Mouse (Mus musculus) hindlimb bud, embryonic 11.5 days (tissue): ENCODE measurements at regions not wholly inside any gene's neighbourhood (a gene's known extent, or its start where the extent isn't known, plus 50 kb on each side); places are given as distances from the start of the nearest gene placed in this dataset.

Experiments used
- DNase-seq: peaks from one replicate; pipeline ENCODE4 v3.0.0-alpha.2; 2012; ENCODE audit warnings: low read depth, low spot score; ENCODE audit errors: extremely low spot score

GRCm38 (mm10) chr6:31307047-31307633 lies 91.4 kb upstream of the Mkln1 start:
- DNase-seq: no peak

- DNase-seq: no peak
These were observed 90.6 kb upstream of the Mkln1 start for GRCm38 (mm10) chr6:31307899-31308298.

DNA sequence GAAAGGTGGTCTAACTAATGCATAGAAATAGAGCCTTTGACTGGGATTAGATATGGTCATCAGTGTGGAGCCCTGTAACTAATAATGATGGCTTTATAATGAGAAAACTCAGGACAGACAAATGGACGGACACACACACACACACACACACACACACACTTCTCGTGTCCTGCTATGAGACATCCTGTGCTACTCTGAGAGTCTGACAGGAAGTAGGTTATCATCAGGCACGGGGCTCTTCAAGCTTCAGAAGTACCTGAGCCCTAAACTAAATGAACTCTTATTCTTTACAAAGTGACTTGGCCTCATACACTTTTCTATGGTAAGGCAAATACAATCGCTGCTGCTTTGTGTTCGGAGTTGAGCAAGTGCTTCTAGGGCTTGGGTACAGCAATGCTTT lies 87.9 kb upstream of the Mkln1 start:
- DNase-seq: no peak

- DNase-seq: no peak
These were observed 84.6 kb upstream of the Mkln1 start for GRCm38 (mm10) chr6:31313869-31314470.

DNA sequence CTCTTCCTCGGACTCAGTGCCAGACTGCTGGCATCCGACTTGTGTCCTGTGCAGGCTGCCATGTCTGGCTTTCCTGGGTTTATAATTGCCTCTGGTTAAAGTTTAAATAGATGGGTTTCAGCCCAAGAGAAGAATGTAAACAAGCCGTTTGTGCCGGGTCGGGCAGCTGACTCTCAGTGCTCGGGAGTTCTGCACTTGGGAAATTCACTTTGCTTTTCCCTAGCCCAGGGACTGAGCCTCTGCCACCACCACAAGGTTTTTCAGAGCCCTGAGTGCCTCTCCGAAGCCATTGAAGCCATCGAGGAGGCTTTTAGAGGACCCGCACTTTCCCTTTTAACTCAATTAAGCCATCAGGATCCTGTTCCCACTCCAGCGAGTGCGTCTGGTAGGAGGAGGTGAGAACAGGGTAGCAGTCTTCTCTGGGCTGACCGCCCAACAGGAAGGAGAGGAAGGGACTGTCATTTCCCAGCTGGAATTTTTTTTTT lies 80.8 kb upstream of the Mkln1 start:
- DNase-seq: no peak

DNA sequence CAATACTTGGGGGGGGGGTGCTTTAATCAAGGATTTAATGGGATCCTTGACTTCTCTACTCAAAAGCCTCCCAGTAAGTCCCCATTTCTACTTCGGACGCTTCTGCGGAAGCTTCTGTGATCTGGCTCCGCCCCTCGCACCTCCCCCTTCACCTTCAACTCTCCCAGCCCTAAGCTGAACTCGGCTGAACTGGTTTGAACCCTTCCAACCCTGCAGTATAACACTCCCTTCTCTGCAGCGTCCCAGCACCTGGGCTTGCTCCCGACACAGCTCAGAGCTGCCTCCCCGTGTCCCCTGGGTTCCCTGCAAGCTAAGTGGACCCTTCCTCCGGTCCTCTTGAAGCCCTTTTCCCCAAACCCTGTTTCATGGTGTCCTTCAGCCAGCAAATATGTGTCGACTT lies 80.0 kb upstream of the Mkln1 start:
- DNase-seq: no peak

DNA sequence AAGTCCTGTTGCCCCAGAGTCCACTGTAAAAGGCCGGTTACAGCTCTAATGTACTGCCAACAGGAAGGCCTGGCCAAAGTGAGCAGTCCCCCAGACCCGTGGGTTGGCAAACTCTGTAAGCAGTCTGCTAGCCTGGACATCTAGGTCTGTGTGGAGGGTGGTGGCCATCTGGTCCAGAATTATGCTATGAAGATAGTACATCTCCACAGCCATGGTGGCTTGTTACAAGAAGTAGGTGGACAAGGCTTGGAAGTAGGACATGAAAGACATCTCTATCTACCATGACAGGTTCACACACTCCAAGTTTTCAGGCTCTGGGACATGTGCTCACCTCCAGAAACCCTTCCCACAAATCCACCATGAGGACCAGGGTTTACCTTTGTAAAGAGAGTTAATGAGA lies 79.1 kb upstream of the Mkln1 start:
- DNase-seq: no peak

GRCm38 (mm10) chr6:31320141-31320830 lies 78.2 kb upstream of the Mkln1 start:
- no peak for DNase-seq

DNA sequence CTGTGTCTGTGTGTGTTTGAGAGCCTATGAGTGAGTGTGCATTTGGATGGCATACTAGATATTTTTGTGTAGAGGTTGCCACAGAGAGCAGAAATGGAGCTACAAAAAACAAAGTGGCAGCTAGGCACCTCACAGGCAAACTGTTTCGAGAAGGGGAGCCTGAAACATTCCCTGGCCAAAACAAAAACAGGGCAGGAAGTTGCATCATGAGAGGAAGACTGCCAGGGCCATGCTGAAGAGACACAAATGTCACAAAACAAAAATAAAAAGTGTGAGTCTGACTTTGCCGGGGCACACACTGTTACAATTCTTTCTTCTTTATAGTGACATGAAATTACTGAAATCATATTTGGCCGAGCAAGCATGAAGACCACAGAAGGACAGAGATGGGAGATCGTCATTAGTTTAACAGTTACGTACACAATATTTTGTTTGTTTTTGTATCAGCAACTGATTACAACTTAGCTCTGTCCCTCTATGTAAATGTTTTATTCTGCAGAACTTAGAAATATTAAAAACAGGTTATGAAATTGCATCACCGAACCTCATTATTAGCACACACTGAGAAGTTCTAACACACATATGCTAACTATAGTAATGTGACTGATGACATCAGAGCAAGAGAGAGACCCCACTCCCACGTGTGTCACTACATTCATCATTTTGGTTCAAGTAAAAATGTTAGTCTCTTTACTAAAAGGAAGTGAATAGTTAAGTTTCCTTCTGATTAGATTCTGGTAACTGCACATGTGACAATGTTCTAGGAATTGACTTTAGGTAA lies 77.3 kb upstream of the Mkln1 start:
- no peak for DNase-seq

- DNase-seq: no peak
These were observed 76.6 kb upstream of the Mkln1 start for GRCm38 (mm10) chr6:31321902-31322301.

DNA sequence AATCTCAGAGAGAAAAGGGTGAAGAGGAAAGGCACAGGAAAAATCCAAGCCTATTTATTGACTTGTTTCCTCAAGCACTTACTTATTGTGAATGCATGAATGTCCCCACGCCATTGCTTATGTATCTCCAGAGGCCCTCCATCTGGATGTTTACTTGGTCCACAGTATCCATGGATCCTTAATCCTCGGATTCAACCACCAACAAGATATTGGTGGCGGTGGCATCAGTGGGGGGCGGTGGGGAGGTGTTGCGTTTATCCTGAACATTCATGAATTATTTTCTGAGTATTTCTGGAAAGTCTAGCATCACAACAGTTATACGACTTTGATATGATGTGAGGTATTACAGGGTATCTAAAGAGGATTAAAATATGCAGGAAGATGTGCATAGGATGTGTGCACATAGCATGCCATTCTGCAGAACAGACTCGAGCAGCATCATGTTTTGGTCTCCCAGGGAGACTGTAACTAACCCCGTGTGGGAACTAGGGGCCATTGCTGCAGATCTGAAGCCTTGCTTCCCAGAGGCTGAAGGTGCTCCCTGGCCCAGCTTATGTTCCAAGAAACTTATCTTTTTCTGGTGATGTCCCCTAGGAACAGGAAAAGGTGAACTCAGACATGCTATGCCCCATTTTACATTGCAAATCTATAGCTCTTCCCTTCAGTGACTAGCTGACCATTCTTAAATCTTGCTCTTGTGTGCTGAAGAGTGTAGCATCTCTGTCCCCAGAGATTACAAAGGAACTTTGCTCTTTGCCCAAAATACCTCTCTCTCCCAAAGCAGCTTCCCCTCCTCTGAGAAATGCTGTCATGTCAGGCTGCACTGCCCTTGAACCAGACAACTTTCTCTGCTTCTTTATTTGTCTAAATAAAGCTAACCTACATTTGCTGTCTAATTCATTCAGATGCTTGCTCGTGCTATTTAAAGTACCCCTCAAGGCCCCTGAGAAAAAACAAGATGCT lies 75.0 kb upstream of the Mkln1 start:
- DNase-seq: no peak

DNA sequence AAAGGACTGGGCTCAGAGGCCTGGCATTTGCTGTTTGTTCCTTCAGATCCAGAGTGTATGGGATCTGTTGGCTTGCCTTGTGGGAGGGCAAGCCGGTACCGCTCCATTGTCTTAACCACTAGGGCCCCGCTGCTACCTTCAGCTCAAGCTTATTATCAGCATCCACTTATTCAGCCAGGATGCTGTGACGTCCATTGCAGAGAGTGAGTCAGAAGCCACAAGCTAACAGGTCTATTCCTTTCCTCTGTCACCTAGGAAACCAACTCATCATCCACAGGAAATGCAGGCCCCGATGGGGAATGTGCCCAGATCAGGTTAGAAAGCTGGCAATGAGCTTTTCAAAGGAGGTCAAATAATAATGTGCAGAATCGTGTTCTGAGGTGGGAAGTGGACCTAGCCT lies 73.8 kb upstream of the Mkln1 start:
- DNase-seq: no peak

GRCm38 (mm10) chr6:31325621-31326020 lies 72.9 kb upstream of the Mkln1 start:
- no peak for DNase-seq

DNA sequence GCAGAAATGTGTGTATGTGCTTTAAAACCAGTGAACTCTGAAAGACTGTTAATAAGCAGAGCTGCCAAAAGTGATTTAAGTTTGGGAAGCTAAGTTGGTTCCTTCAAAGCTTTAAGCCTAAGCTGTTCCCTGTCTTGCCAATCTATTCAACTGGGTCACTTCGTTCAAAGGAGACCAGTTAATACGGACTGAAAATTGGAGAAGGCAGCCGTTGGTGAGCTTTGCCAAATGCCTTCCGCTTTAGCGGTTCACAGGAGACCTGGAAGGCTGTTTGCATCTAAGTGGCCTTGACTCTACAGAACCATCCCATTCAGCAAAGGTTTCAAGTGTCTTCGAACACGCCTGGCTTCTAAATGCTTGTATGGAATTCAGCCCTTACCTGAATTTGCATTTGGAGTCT lies 68.2 kb upstream of the Mkln1 start:
- DNase-seq: no peak

- DNase-seq: no peak
These were observed 67.7 kb upstream of the Mkln1 start for GRCm38 (mm10) chr6:31330868-31331267.

- no peak for DNase-seq
These were observed 66.3 kb upstream of the Mkln1 start for GRCm38 (mm10) chr6:31332254-31332653.

DNA sequence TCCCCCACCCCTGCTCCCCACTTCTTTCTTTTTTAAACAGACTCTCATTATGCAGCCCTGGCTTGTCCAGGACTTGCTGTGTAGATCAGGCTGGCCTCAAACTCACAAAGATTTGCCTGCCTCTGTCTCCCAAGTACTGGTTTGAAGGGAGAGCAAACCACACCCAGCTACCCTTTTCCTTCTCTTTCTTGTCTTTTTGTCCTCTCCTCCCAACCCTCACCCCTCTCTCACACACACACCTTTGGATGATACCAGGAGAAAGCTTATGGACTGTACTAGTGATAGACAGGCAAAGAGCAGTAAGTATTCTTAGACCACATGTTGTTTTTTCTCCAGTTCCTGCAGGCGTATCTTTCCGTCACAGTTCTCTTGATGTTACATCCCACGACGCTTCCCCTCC lies 65.8 kb upstream of the Mkln1 start:
- DNase-seq: no peak

GRCm38 (mm10) chr6:31333228-31333922 lies 65.2 kb upstream of the Mkln1 start:
- no peak for DNase-seq

- DNase-seq: no peak
These were observed 64.4 kb upstream of the Mkln1 start for GRCm38 (mm10) chr6:31334086-31334485.
